Mouse (Mus musculus) lung, embryonic 16.5 days (tissue): ENCODE measurements at regions not wholly inside any gene's neighbourhood (a gene's known extent, or its start where the extent isn't known, plus 50 kb on each side); places are given as distances from the start of the nearest gene placed in this dataset. TPM values are rescaled to one million over a fixed set of nuclear protein-coding genes. Genes with fewer than 3 reads are reported as not detected.
"Not testable (repeated sequence)": the region's sequence is repeated elsewhere in the genome, so short reads cannot be mapped to it uniquely, and the experiment has no call there.

Experiments
- ATAC-seq: fragments of 200-750 bp; cut with Nextera tagmentation; 2 replicates; pipeline ENCODE4 v1.8.0; 2017; ENCODE audit warnings: low read depth, mild to moderate bottlenecking, moderate library complexity
- H3K27ac ChIP-seq: fragments of 300-500 bp; sonication (generic); 2 replicates; pipeline ENCODE4 v1.5.1; 2014; ENCODE audit warnings: mild to moderate bottlenecking, control low read depth, low read length
- H3K27me3 ChIP-seq: fragments of 300-500 bp; sonication (generic); 2 replicates; pipeline ENCODE4 v1.6.1; 2014; ENCODE audit warnings: low read depth, low read length, mixed read lengths; ENCODE audit not compliant: control insufficient read depth, insufficient read depth
- H3K36me3 ChIP-seq: fragments of 300-500 bp; sonication (generic); 2 replicates; pipeline ENCODE4 v1.6.1; 2014; ENCODE audit warnings: low read length; ENCODE audit not compliant: control insufficient read depth, insufficient read depth
- H3K4me1 ChIP-seq: fragments of 300-500 bp; sonication (generic); replicated peaks from 2 replicates; pipeline ENCODE4 v1.6.1; 2014; ENCODE audit warnings: low read length, mixed read lengths; ENCODE audit not compliant: control insufficient read depth, insufficient read depth
- H3K4me2 ChIP-seq: fragments of 300-500 bp; sonication (generic); 2 replicates; pipeline ENCODE4 v1.6.1; 2014; ENCODE audit warnings: low read depth, low read length, control low read depth
- H3K4me3 ChIP-seq: fragments of 300-500 bp; sonication (generic); 2 replicates; pipeline ENCODE4 v1.5.1; 2014; ENCODE audit warnings: mild to moderate bottlenecking, low read length, control low read depth
- H3K9ac ChIP-seq: fragments of 300-500 bp; sonication (generic); 2 replicates; pipeline ENCODE4 v1.6.1; 2014; ENCODE audit warnings: low read length, control low read depth
- H3K9me3 ChIP-seq: fragments of 300-500 bp; sonication (generic); 2 replicates; pipeline ENCODE4 v1.6.1; 2016; ENCODE audit warnings: low read length; ENCODE audit not compliant: control insufficient read depth
- WGBS: fragments of 180-500 bp; shearing (Covaris S2); extraction: QIAGEN DNeasy Blood & Tissue Kit; methylation state at CpG from one replicate; pipeline ENCODE4 v1.1.7; 2014; 5-methylcytosine and 5-hydroxymethylcytosine counted together
- microRNA-seq: library from miRNA; unstranded; fragments of <30 nt; microRNA quantifications from one replicate; pipeline ENCODE4, GENCODE M21; 2016

GRCm38 (mm10) chr4:3085456-3086448 is 81.4 kb upstream of the Vmn1r2 start:
- H3K9ac ChIP-seq = no peak overlapping the region
- WGBS = 60% methylated on average over 6 of the region's 6 CpGs

GRCm38 (mm10) chr4:3087616-3088015 is 79.5 kb upstream of the Vmn1r2 start:
- WGBS = 75% methylated on average over 7 of the region's 7 CpGs

More at GRCm38 (mm10) chr4:3085456-3086448, 81.4 kb upstream of the Vmn1r2 start:
- Histone ChIP-seq H3K4me1 (no peaks in the 10 kb centered on the region), H3K27me3 (no peaks in the 10 kb centered on the region), H3K4me2 (no peak overlapping the region), H3K36me3 (no peaks in the 10 kb centered on the region), H3K27ac (no peak overlapping the region), H3K9me3 (peaks cover 57% of the 10 kb centered on the region), H3K4me3 (no peak overlapping the region)
- peak; percentile 7; the same call in 1 of the 2 replicates for ATAC-seq

GRCm38 (mm10) chr4:3089567-3090377 is 77.3 kb upstream of the Vmn1r2 start:
- Histone ChIP-seq H3K4me2 (no peak overlapping the region), H3K4me3 (no peak overlapping the region), H3K4me1 (no peaks in the 10 kb centered on the region), H3K27me3 (no peaks in the 10 kb centered on the region), H3K36me3 (no peaks in the 10 kb centered on the region), H3K9me3 (peaks cover 26% of the 10 kb centered on the region), H3K27ac (no peak overlapping the region), H3K9ac (no peak overlapping the region)
- ATAC-seq = peak; percentile 42; the same call in 1 of the 2 replicates
- WGBS = 61% methylated on average over 13 of the region's 13 CpGs

More at GRCm38 (mm10) chr4:3087616-3088015, 79.5 kb upstream of the Vmn1r2 start:
- H3K27ac ChIP-seq, H3K36me3 ChIP-seq, H3K4me2 ChIP-seq, H3K4me1 ChIP-seq, H3K27me3 ChIP-seq, H3K9ac ChIP-seq, H3K4me3 ChIP-seq, ATAC-seq: not testable (repeated sequence)
- H3K9me3 ChIP-seq = peaks cover 45% of the 10 kb centered on the region

- no peak for ATAC-seq
- Histone ChIP-seq H3K36me3 (no peaks in the 10 kb centered on the region), H3K9me3 (peaks cover 22% of the 10 kb centered on the region), H3K27me3 (no peaks in the 10 kb centered on the region), H3K27ac (no peak overlapping the region), H3K9ac (no peak overlapping the region), H3K4me3 (no peak overlapping the region), H3K4me1 (no peaks in the 10 kb centered on the region), H3K4me2 (no peak overlapping the region)
- WGBS = 83% methylated on average over 11 of the region's 11 CpGs
These were observed 76.8 kb upstream of the Vmn1r2 start for GRCm38 (mm10) chr4:3090378-3090735.

GRCm38 (mm10) chr4:3090742-3091141 is 76.4 kb upstream of the Vmn1r2 start:
- Histone ChIP-seq H3K9ac (no peak overlapping the region), H3K4me1 (no peaks in the 10 kb centered on the region), H3K4me3 (no peak overlapping the region), H3K9me3 (peaks cover 18% of the 10 kb centered on the region), H3K27ac (no peak overlapping the region), H3K36me3 (no peaks in the 10 kb centered on the region), H3K27me3 (no peaks in the 10 kb centered on the region), H3K4me2 (no peak overlapping the region)
- peak; percentile 45; the same call in 1 of the 2 replicates for ATAC-seq
- 76% methylated on average over 9 of the region's 9 CpGs for WGBS

Small RNA genes lying in the stretch of these regions (microRNA-seq; reads per million reads assigned to microRNA genes)
- gene Gm27878 = not detected
